Mouse (Mus musculus): ENCODE measurements around the gene Gnpat.

Gene Gnpat

DNA sequence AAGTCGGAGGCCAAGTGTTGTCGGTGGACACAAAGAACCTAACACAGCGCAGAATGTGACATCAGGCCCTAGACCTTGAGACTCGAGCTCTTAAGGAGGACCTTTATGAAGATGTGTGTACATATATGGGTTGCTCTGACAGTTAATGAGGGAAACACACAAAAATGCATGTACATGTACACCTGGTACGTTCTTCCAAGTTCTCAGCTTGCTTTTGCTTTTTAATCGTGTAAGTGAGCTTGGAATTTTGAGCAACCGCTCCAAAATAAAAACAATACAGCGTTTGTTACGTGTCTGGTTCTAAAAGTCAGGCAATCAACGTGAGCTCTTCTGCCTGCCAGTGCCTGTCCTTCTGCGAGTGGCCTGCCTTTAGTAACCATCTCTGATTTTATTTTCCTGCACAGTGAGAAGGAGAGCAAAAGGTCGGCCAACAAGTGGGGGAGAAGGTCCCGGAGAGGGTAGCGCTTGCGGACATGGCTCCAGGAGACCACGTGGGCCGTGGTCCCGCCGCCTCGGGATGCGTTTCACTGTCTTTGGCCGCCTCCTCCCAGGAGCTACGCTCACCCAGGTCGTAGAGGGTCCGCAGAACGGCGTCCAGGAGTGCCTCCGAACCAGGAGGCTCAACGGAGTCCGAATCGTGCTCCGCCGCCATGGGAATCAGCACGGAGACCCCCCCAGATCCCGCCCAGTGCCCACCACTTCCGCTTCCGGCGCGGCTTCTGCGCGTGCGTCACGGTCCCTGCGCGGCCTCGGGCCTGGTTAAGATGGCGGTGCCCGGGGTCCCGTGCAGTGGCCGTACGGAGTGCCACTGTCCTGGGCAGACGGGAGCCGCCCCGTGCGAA is at the start of gene Gnpat, which contains the start of gene 2810004N23Rik:
TSS of gene Gnpat (plus strand) at position 713 of the 842 bp plus-strand sequence.
TSS of gene 2810004N23Rik (minus strand) at position 800 of the 842 bp plus-strand sequence.
- peak; percentile 62 for DNase-seq (ENCODE audit: extremely low spot score, low read depth, low spot score)

DNA sequence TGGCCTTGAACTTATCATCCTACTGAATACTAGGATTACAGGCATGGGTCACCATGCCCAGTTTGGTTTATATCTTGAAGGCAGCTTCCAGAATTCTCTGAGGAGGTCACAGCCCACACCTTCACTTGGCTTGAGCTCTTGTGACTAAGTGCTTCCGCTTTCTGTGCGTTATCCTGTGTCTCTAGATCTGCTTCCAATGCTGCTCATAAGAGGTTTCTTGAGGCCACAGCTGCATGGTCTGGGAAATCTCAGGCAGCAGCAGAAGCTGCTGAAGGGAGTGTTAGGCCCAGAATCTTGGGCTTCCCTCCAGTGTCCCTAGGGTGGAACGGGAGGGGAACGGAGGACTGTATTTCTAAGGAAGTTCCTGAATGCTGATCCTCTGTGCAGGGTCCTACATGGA is 49.5 kb upstream of the Gnpat start:
- no peak for DNase-seq (ENCODE audit: extremely low spot score, low read depth, low spot score)

DNA sequence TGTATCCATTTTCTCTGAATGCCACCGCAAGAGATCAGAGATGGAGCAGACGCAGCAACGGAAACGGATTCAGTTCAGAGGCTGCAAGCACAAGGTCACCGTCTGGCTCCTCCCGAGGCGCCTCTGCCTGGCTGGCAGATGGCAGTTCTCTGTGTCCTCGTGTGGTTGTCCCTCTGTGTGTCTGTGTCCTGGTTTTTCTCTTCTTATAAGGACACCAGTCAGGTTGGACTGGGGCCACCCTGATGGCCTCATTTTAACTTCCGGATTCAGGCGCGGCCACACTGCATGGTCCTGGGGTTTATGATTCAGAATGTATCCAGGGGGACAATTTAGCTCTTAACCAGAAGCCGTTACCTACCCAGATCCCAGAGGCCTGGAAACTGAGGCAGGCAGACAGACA is 47.0 kb upstream of the Gnpat start:
- DNase-seq (ENCODE audit: extremely low spot score, low read depth, low spot score) = no peak

DNA sequence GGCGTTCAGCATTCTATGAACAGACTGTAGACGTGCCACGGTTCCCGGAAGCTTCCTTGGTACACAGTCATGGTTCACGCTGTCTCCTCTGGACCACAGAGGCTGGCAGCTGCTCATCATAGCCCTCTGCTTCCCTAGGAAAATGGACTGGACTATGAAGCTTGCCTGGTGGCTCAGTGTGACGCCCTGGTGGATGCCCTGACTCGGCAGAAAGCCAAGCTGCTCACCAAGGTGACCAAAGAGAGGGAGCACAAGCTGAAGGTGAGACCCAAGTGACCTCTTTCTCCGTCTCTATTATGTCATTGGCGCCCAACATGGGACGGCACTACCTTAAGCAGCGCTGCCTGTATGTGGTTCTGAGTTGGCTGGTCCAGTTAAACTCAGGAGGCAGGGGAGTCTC is 46.0 kb upstream of the Gnpat start:
- DNase-seq (ENCODE audit: extremely low spot score, low read depth, low spot score) = no peak

DNA sequence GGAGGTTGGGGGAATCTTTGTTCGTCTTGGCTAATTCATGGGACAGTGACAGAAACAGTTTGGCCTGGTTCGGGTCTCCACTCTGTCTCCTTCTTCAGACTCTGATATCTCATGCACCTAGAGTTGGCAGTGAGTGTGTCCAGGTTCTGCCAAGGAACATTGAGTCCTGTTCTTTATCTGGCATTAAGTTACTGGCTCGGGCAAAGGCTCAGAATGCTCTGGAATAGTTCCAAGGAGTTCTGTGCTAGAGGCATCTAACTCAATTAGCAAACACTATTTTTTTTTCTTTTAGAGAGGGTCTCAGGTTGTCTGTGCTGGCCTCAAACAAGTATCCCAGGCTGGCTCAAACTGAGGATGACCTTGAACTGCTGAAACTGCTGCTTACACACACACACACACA is 45.5 kb upstream of the Gnpat start:
- DNase-seq (ENCODE audit: extremely low spot score, low read depth, low spot score) = no peak

DNA sequence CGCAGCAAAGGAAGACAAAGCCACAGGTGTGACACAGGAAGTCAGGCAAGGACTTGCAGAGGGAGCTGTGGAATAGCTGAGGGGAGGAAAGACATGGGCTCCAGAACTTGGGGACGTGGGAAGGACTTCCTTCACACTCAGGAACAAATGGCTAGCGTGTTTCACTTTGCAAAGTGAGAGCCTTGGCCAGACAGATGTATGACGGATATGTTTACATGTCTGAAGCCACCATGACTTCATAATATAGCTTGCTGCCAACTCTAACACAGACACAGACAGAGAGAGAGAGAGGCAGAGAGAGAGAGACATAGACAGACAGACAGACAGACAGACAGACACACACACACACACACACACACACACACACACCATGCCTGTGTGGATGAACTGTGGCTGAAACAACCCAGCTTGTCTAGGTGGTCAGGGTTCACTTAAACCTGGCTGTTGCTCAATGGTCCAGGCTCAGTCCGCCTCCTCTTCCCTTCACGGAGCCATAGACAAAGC is 43.2 kb upstream of the Gnpat start:
- no peak for DNase-seq (ENCODE audit: extremely low spot score, low read depth, low spot score)

DNA sequence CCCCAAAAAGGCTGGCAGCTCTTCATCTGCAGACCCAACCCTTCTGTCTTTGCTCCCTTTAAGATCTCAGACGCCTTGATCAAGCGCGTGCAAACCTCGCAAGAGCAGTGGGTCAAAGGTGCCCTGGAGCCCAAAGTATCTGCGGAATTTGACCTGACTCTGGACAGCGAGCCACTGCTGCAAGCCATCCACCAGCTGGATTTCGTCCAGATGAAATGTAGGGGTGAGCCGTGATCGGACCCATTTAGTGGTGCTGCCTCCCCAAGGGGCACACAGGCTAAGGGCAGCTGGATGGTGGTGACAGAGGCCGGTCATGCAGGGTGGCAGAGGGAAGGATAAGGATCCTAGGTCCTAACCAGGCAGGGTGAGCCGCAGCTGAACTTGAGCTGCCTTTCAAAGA is 42.7 kb upstream of the Gnpat start:
- DNase-seq (ENCODE audit: extremely low spot score, low read depth, low spot score) = no peak

DNA sequence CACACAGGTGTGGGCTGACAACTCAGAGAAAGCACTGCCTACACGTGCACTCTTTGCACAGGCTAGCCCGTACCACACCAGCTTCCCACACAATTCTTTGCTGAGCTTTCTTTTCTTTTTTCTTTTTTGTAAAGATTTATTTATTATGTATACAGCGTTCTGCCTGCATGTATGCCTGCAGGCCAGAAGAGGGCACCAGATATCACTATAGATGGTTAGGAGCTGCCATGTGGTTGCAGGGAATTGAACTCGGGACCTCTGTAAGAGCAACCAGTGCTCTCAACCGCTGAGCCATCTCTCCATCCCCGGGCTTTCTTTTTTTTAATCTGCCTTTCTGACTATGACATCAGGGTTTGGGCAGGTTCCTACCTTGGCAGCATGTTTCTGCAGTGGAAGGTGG is 39.3 kb upstream of the Gnpat start:
- no peak for DNase-seq (ENCODE audit: extremely low spot score, low read depth, low spot score)

DNA sequence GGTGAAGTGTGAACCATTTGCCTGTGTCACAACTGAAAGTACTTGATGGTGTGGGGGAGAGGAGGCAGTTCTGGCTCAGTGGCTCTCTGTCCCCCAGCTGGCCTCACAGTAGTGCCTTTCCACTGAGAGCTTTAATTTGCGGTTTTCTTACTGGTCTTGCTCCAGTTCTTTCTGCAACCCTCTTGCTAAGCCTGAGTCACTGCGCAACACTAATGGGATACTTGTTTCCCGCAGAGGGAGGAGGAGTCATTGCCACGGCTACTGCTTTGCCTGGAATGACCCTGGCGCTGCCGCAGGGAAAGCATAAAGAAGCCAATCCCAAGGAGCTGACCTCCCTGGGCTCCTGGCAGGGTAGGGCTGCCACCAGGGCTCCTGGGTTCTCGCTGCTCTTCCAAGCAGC is 36.2 kb upstream of the Gnpat start:
- no peak for DNase-seq (ENCODE audit: extremely low spot score, low read depth, low spot score)

DNA sequence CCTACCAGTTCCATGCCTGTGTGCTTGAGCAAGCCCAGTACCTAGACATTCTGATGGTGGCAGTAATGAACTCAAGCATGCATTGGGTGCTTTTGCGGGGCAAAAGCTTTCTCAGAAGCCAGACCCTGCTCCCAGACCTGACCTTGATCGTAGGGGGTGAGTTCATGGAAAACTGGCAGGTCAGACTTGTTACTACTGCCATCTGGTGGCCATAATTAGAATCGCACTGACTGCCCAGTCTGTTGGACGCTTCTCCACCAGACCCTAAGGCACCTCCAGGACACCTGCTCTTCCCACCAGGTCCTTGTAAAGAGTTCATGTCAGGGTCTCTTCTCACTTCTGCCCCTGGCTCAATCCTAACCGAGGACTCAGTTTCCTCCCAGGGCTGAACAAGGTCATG is 35.4 kb upstream of the Gnpat start:
- DNase-seq (ENCODE audit: extremely low spot score, low read depth, low spot score) = peak; percentile 50

DNA sequence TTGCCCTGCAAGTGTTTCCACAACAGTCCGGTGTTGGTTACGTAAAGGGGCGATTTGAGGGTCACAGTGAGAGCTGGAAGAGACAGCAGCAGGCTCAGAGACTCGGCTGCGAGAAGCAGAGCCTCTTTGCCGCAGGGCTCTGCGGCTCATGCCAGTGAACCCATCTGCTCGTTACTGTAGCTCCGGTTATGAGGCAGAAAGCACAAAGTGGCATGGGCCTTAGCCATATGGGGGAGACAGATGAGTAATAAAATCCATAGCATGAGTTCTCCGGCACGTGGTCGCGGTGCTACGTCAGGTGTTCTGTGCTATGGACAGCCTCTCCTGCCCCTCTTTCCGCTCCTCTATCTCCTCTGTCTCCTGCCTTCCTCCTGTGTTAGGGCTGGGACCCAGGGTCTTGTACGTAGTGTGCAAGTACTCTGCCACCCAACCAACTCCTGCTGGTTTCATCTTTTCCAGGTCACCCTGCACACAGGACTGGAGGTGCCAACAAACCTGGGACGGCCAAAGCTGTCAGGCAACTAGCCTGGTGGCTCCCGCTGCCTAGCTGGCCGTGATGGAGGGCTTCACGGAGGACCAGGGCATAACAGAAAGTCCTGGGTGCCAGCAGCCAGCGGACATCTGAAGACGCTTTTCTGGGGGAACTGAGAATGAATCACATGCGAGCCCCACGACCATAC is 34.1 kb upstream of the Gnpat start:
- DNase-seq (ENCODE audit: extremely low spot score, low read depth, low spot score) = no peak

DNA sequence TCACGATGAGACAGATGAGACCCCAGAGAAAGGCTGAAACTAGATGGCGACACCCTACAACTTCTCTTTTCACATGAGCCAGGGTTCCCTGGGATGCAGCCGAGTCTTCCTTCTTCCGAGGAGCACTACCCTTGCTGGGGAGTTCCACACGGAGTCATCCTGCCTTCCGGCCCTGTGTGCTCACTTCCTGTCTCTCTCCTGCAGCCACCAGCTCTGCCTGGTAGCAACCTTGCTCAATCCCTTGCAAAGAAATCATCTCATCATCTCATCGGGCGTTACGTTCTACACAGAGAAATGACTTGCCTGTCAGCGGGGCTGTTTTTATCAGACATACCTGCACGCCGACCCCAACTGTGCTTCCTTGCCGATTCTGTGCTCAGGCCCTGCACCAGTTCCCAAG is 32.8 kb upstream of the Gnpat start:
- no peak for DNase-seq (ENCODE audit: extremely low spot score, low read depth, low spot score)

DNA sequence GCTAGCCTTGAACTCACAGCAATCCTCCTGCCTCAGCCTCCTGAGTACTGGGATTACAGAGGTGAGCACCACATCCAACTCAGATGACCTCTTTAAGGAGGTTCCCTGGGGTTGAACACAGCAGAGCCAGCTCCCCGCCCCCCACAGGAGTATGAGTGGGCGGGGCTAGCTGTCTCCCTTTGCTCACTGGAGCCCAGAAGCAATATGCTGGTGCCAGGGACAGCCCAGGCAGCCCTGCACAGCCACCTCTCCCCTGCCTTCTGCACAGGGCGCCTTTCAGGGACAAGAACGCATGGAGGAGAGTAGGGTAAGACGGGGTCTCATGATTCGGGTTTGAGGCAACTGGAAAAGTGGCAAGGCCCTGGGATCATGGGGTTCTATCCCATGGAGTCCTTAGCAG is 31.3 kb upstream of the Gnpat start:
- no peak for DNase-seq (ENCODE audit: extremely low spot score, low read depth, low spot score)

DNA sequence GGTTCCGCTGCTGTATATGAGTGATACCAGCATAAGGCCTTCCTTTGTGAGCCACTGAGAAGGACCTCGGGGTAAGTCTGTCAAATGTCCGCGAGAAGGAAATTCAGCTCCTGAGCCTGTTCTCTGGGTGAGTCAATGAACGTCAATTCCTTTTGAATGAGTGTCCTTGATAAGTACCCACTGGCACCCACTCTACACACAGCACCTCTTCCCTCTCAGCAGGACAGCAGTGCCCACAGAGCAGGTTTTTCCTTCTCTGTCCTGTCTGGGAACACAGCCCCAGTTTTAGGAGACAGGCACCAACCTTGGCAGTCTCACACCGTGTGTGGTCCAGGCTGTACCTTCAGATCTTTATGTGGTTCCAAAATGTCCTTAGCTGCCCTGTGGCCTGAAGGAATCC is 30.9 kb upstream of the Gnpat start:
- DNase-seq (ENCODE audit: extremely low spot score, low read depth, low spot score) = no peak

DNA sequence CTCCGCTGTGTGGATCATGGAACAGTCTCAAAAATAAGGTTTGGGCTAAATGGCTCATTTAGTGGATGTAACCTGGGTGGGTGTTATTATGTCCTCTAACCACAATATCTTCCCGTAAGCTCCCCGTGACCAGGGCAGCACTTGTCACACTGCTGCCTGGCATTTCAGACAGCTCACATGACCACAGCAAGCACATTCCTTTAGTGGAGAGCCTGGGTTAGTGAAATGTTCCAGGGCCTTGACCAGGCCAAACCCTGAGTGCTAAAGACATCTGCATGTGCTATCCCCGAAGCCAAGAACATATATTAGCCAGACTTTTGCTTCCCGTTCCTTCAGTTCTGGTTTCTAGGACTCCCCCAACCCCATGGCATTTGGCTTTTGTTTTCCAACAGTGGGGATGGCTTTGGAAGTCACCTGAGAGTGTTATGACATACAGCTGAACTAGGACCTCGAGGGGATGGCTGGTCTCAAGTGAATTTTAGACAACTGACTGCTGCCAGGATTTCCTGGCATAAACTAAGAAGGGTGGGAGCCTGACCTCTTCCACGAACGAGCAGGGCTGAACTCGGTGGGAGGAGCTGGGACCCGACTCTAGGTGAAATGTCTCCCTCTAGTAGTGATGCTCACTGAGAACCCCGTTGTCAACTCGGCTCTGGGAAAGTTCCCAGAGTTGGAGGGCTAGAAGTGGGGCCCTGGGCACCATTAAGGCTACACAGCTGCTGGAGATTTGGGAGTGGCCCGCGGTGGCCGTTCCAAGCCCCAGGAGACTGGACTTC is 29.2 kb upstream of the Gnpat start:
- no peak for DNase-seq (ENCODE audit: extremely low spot score, low read depth, low spot score)

DNA sequence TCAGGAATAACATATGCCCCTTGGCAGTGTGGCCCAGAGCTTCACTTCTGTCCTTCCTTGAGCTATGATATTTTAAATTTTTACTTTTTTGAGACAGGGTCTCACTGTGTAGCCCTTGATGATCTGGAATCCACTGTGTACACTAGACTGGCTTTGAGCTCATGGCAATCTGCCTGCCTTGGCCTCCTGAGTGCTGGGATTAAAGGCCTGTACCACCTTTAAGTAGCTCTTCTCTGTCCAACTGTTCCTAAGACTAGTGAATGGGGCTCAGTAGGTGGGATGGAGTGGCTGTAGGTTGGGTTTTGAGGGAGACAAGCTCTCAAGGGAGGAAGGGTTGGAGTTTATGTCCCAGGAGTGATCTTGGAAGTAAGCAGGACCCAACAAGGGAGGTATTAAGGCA is 27.0 kb upstream of the Gnpat start:
- no peak for DNase-seq (ENCODE audit: extremely low spot score, low read depth, low spot score)

DNA sequence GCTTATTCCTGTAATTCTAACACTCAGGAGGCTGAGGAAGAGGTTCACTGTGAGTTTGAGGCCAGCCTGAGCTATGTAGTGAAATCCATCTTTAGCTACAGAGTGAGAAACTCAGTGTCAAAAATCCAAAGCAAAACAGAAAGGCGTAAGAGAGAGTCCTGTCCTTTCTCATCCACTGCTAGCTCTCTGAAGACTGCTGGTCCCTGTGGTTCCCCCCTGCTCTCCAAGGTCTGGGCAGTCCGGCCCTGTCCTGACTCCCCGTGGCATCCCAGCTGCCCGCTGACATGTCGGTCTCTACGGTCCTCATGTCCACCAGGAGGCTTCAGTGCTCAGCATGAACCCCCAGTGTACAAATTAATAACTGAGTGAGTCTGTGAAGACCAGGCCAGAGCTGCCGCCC is 26.6 kb upstream of the Gnpat start:
- no peak for DNase-seq (ENCODE audit: extremely low spot score, low read depth, low spot score)

DNA sequence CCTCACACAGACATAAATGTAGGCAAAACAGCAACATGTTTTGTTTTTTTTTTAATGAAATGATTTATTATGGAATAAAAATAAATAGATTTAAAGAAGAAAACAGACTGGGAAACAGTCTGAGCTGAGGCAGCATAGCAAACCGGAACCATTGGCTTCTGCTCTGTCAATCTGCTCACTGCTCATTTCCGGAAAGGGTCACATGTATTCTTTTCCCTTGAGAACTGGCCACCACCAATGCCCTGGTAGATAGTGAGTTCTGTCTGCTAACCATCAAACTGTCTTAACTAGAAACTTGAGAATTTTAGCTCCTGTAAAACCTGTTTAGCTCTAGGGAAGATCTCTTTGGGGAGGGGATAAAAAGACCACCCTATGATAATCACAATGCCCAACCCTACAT is 25.9 kb upstream of the Gnpat start:
- no peak for DNase-seq (ENCODE audit: extremely low spot score, low read depth, low spot score)

DNA sequence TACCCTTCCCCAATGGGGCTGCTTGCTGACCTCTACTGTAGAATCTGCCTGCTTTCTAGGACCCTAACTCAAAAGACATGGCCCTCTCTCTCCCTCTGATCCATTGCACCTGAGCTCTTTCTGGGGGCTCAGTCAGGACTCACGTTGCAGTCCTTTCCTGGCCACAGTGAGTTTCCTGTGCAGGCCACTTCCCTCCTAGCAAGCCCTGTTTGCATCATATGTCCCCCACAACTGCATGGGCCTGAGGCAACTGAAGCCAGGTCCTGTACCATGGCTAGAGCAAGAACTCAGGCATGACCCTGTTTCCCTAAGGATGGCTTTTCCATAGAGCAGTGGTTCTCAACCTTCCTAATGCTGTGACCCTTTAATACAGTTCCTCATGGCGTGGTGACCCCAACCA is 24.9 kb upstream of the Gnpat start:
- no peak for DNase-seq (ENCODE audit: extremely low spot score, low read depth, low spot score)

DNA sequence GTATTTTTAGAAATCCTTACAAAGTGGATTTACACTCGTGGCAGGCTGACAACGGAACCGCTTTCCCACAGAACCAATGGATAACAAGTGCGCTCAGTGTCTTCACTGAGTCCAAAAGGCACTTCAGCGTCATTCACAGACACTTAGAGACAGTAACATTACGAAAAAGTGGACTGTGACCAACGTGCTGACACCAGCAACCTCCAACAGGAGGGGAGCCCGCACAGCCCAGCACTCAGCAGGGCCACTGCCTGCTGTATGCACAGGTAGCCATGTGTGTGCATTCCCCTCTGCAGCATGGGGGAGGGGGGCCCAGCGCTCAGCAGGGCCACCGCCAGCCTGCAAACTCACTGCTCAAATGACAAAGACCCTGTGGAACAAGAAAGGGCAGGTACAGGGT is 23.5 kb upstream of the Gnpat start:
- DNase-seq (ENCODE audit: extremely low spot score, low read depth, low spot score) = no peak

DNA sequence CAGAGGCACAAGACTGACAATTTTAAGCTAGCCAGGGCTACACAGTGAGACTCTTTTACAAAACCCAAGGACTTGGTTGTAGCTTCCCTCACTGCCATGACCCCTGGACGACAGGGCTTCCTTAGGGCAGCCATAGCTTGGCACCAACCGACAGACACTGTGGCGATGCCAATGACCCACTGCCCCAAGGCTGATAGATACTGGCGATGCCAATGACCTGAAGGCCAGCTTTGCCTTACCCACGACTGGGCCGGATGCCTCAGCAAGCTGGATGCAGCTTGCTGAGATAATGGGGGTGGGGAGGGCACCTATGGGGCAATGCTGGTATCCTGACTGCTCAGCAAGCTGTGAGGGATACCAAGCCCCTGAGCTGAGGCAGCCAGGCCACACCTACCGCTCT is 21.9 kb upstream of the Gnpat start:
- no peak for DNase-seq (ENCODE audit: extremely low spot score, low read depth, low spot score)

DNA sequence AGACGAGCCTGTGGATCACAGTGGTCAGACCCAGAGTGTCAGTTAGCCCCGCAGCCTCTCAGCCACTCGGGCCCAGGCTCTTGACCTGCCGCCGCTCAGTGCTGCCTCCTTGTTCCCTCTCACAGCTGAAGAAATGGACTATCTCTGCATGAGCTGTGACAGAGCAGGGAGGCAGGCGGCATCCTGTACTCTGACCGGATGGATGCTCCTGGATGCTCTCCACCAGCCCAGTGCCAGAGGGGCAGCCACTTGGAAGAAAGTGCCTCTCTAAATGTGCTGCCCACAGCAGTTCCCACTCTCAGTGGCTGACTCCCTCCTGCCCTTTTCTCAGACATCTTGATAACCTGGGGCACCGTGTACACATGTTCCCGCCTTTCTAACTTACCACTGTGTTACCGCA is 21.1 kb upstream of the Gnpat start:
- DNase-seq (ENCODE audit: extremely low spot score, low read depth, low spot score) = no peak

Data from hindlimb bud, embryonic 11.5 days (tissue).